Mouse (Mus musculus): ENCODE measurements at regions not wholly inside any gene's neighbourhood (a gene's known extent, or its start where the extent isn't known, plus 50 kb on each side); places are given as distances from the start of the nearest gene placed in this dataset.

DNA sequence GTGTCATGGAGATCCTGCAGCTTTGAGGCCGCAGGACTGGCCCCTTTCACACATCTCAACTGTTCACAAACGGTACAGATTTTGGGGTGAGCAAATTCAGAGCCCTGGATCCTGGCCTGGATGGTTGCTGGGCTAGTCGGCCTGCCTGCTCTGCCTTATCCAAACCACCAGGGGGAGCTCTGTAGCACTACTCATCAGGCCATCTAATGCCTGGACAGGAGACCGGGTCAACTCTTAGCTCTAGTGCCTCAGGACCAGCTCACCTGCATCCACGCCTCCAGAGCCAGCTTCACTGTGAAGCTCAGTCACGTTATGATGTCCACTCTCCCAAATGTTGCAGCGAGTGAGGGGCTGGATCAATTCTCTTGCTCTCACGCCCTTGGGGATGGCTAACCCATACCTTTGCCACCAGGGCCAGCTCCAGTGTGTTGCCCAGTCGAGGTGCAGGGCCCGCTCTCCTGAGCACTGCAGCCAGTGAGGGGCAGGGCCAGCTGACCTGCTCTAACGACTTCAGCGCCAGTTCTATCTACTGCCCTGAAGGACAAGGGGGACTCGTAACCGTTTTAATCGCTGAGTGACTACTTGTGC, 206.8 kb downstream of the Etnk1 start:
- Histone ChIP-seq H3K27ac (replicated peaks) (no peak overlapping the region), H3K4me2 (no peak overlapping the region), H3K4me1 (no peaks in the 10 kb centered on the region), H3K36me3 (no peaks in the 10 kb centered on the region), H3K9ac (no peak overlapping the region), H3K4me3 (no peak overlapping the region), H3K9me3 (no peaks in the 10 kb centered on the region), H3K27me3 (replicated peaks) (no peaks in the 10 kb centered on the region)
- 52% methylated on average over 15 of the region's 15 CpGs for WGBS
- ATAC-seq (ENCODE audit: extremely low read depth, insufficient number of reproducible peaks, low FRiP score, low TSS enrichment) = no peak

DNA sequence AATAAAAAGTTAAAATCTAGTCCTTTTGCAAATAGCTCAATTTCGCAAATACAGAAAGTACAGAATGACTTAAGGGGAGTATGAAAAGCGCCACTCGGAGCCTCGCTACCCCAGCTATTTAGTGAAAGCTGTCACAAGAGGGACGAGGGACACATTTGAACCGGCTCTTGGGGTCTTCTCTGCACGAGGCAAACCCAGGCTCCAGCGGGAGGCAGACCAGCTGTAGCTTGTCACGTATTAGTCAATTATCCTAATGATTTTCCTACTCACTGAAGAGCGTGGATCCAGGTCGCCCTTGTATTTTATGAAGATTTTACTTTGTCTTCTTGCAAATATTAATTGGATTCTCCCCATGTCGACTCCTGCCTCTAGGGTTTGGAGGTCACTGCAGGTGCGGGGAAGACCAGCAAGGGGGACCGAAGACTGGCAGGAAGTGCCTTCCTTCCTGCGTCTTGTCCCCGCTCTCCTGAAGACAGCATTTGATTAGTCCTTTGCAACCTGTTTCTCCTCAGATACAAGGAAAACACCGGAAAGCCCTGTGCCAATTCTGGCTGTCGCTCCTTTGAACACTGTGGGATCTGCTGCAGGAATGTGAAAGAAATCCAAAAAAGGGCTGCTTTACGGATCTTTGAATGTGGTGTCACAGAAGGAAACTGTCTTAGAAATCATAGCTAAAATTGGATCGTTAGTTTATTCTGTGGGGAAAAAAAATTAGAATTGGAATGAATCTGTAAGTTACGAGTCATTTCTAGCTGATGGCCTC, 209.1 kb downstream of the Etnk1 start:
- H3K4me1 ChIP-seq = no peaks in the 10 kb centered on the region
- H3K4me3 ChIP-seq = no peak overlapping the region
- H3K36me3 ChIP-seq = no peaks in the 10 kb centered on the region
- ATAC-seq (ENCODE audit: extremely low read depth, insufficient number of reproducible peaks, low FRiP score, low TSS enrichment) = no peak
- 73% methylated on average over 21 of the region's 21 CpGs for WGBS
- no peak overlapping the region for H3K27ac ChIP-seq (replicated peaks)
- no peak overlapping the region for H3K4me2 ChIP-seq
- H3K27me3 ChIP-seq (replicated peaks) = no peaks in the 10 kb centered on the region
- no peak overlapping the region for H3K9ac ChIP-seq
- no peaks in the 10 kb centered on the region for H3K9me3 ChIP-seq

DNA sequence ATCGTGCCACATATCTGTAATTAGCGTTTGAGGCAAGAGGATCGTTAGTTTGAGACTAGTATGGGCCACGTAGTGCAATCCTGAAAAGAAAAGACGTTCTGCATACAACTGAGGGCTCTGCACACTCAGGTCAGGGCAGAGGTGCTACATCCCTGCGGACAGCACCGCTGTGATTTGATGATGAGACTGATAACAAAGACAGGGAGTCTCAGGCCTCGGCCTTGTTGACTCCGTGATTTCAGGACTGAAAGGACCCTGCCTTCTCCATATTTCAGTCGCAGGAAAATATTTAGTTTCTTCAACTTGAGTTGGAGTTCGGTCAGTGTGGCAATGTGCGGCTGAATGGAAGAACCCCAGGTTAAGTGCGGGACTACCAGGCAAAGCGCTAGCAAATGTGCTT, 210.1 kb downstream of the Etnk1 start:
- no peaks in the 10 kb centered on the region for H3K27me3 ChIP-seq (replicated peaks)
- H3K9me3 ChIP-seq = no peaks in the 10 kb centered on the region
- no peaks in the 10 kb centered on the region for H3K36me3 ChIP-seq
- H3K27ac ChIP-seq (replicated peaks) = no peak overlapping the region
- 78% methylated on average over 14 of the region's 14 CpGs for WGBS
- ATAC-seq (ENCODE audit: extremely low read depth, insufficient number of reproducible peaks, low FRiP score, low TSS enrichment) = no peak
- no peaks in the 10 kb centered on the region for H3K4me1 ChIP-seq
- no peak overlapping the region for H3K4me3 ChIP-seq
- no peak overlapping the region for H3K4me2 ChIP-seq
- H3K9ac ChIP-seq = no peak overlapping the region

DNA sequence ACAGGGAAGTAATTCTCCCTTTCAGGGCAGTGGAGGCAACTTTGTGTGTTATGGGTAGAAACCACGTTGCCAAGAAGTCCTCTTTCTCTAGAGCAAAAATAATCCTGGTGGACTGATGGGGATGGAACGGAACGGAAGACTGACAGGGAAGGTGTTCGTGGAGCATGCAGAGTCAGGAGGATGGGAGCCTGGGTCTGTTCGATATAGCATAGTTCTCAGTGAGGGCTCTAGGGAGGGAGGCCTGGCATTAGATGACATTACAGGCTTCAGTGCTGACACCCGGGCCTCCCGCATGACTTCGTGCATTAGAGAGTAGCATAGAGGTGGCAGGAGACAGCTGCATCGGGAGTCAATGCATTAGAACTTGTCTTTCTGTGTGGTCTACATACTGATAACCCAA, 211.1 kb downstream of the Etnk1 start:
- Histone ChIP-seq H3K4me2 (no peak overlapping the region), H3K9me3 (no peaks in the 10 kb centered on the region), H3K9ac (no peak overlapping the region), H3K36me3 (no peaks in the 10 kb centered on the region), H3K4me3 (no peak overlapping the region), H3K27me3 (replicated peaks) (no peaks in the 10 kb centered on the region), H3K27ac (replicated peaks) (no peak overlapping the region), H3K4me1 (no peaks in the 10 kb centered on the region)
- WGBS = 83% methylated on average over 9 of the region's 9 CpGs
- no peak for ATAC-seq (ENCODE audit: extremely low read depth, insufficient number of reproducible peaks, low FRiP score, low TSS enrichment)

DNA sequence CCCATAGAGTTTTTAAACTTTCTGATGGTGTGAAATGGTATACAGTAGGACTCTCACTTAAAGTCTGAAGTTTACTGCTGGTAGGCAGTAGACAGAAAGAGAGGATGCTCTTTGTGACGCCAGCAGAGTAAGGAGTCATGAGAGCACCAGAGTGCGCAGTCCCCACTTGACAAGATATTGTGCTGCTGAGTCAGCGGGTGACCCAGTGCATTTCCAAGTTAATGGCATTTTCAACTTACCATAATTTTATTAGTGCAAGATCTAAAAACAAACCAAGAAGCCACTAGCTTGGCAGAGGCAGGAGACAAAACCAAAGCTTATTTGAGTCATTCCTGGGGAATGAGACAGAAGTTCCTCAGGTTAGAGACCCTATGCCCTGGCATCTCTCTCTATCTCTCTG, 213.5 kb downstream of the Etnk1 start:
- H3K4me1 ChIP-seq = no peaks in the 10 kb centered on the region
- H3K36me3 ChIP-seq = no peaks in the 10 kb centered on the region
- no peak overlapping the region for H3K4me3 ChIP-seq
- no peak overlapping the region for H3K9ac ChIP-seq
- H3K27ac ChIP-seq (replicated peaks) = no peak overlapping the region
- no peak for ATAC-seq (ENCODE audit: extremely low read depth, insufficient number of reproducible peaks, low FRiP score, low TSS enrichment)
- H3K4me2 ChIP-seq = no peak overlapping the region
- 87% methylated on average over 3 of the region's 3 CpGs for WGBS
- H3K27me3 ChIP-seq (replicated peaks) = no peaks in the 10 kb centered on the region
- no peaks in the 10 kb centered on the region for H3K9me3 ChIP-seq

DNA sequence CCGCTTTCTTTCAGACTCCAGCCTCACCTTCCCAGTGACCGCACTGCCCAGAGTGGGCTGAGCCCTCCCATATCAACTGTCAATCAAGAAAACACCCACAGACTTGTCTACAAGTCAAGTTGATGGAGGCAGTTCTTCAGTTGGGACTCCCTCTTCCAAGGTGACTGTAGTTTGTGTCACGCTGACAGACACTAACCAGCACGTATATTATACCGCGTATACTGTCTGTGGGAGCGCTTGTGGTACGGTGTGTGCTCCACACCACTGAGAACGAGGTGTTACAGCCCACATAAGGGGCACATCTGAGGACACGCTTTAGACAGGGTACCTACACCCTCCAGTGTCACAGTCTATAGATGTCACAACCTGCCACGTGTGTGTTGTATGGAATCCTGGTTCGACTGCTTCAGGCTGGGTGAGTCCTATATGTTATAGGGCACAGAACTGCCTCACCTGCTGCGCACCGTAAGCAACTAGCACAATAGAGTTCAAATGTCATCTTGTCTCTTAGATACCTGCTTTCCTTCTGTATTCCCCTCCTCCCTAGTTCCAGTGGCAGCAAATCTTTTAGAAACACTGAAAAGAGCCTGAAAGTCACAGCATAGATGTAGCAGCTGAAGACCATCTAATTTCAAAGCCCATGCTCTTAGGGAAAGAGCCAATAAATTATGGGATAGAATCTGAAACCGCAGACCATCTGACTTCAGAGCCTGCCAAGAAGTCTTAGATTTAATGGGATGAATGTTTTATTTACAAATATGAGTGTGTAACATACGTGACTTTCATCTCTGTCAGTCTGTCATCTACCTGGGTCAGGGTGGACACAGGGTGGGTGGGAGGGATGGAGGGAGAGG, 219.8 kb downstream of the Etnk1 start:
- ATAC-seq (ENCODE audit: extremely low read depth, insufficient number of reproducible peaks, low FRiP score, low TSS enrichment) = no peak

DNA sequence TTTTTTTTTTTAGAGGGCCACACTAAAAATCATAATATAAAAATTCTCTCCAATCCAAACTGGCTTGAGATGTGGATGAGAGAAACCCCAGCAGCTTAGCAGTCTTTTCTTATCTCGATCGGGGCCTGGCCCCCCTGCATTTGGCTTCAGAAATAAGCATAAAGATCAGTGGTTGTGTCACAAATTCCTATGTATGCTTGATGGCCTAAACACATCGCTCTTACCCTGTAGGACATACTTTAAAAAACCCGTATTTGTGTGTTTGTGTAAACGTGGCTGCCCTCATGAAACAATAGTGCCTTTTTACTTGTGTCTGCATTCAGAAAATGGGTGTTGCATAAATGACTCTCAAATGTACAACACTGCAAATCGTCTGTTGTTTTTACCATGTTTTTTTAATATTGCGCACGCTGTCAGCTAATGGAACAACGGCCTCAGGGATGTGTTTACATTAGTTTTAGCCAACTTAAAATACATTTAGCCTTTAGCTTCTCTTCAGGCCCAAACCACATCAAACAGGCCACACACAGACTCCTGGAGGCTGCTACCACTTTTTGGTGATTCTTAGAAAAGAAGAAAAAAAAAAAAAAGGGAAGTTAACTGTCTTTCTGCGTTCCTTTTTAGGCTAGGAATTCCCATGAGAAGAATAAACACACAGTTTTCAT, 226.7 kb downstream of the Etnk1 start:
- 70% methylated on average over 10 of the region's 10 CpGs for WGBS
- Histone ChIP-seq H3K36me3 (no peaks in the 10 kb centered on the region), H3K27me3 (replicated peaks) (no peaks in the 10 kb centered on the region), H3K4me1 (no peaks in the 10 kb centered on the region), H3K9me3 (no peaks in the 10 kb centered on the region), H3K27ac (replicated peaks) (no peak overlapping the region), H3K9ac (no peak overlapping the region), H3K4me3 (no peak overlapping the region), H3K4me2 (no peak overlapping the region)
- ATAC-seq (ENCODE audit: extremely low read depth, insufficient number of reproducible peaks, low FRiP score, low TSS enrichment) = no peak

More for the DNA sequence above, 219.8 kb downstream of the Etnk1 start:
- 83% methylated on average over 16 of the region's 16 CpGs for WGBS
- no peaks in the 10 kb centered on the region for H3K27me3 ChIP-seq (replicated peaks)
- H3K9me3 ChIP-seq = no peaks in the 10 kb centered on the region
- no peak overlapping the region for H3K4me2 ChIP-seq
- no peak overlapping the region for H3K4me3 ChIP-seq
- H3K9ac ChIP-seq = no peak overlapping the region
- H3K27ac ChIP-seq (replicated peaks) = no peak overlapping the region
- no peaks in the 10 kb centered on the region for H3K36me3 ChIP-seq
- H3K4me1 ChIP-seq = no peaks in the 10 kb centered on the region

DNA sequence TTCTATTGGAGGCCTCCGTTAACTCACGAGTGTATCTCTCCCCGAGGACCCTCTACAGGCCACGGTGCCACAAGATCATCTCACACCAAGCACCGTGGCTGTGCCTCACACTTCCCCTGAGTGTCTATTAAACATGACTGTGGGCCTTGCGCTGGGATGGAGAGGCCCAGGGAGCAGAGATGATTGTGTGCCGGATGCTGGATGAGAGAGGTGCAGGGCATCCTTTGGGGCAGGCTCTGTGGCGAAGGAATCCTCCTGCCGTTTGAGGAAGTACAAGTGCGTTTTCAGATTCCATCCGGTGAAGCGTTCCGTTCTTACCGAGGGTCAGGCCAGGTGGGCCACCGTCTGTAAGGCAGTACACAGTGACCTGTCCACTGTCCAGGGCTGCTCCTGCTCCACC, 227.4 kb downstream of the Etnk1 start:
- 78% methylated on average over 15 of the region's 15 CpGs for WGBS
- no peaks in the 10 kb centered on the region for H3K36me3 ChIP-seq
- no peaks in the 10 kb centered on the region for H3K9me3 ChIP-seq
- H3K27me3 ChIP-seq (replicated peaks) = no peaks in the 10 kb centered on the region
- no peak overlapping the region for H3K4me3 ChIP-seq
- H3K9ac ChIP-seq = no peak overlapping the region
- H3K27ac ChIP-seq (replicated peaks) = no peak overlapping the region
- H3K4me1 ChIP-seq = no peaks in the 10 kb centered on the region
- no peak overlapping the region for H3K4me2 ChIP-seq
- ATAC-seq (ENCODE audit: extremely low read depth, insufficient number of reproducible peaks, low FRiP score, low TSS enrichment) = no peak

DNA sequence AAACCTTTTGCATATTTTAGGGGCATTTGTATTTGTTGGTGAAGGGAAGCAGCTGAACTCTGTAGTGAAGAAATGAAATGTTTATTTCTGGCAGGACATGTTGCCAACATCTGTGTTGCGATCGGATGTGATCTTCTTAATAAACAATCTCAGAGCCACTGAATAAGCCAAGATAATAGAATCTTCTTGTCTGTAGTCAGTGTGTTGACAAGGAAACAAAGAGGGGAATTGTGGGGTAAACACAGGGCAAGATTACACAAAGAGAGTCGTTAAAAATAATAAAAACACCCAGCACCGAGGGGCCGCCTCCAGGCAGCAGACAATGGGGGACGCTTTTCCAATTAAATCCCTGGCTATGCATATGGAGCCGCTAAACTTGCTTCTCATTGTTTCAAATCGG, 234.4 kb downstream of the Etnk1 start:
- 52% methylated on average over 8 of the region's 8 CpGs for WGBS
- no peaks in the 10 kb centered on the region for H3K4me1 ChIP-seq
- no peak overlapping the region for H3K27ac ChIP-seq (replicated peaks)
- no peaks in the 10 kb centered on the region for H3K9me3 ChIP-seq
- no peak overlapping the region for H3K4me2 ChIP-seq
- no peak for ATAC-seq (ENCODE audit: extremely low read depth, insufficient number of reproducible peaks, low FRiP score, low TSS enrichment)
- H3K4me3 ChIP-seq = no peak overlapping the region
- H3K9ac ChIP-seq = no peak overlapping the region
- H3K27me3 ChIP-seq (replicated peaks) = no peaks in the 10 kb centered on the region
- no peaks in the 10 kb centered on the region for H3K36me3 ChIP-seq

DNA sequence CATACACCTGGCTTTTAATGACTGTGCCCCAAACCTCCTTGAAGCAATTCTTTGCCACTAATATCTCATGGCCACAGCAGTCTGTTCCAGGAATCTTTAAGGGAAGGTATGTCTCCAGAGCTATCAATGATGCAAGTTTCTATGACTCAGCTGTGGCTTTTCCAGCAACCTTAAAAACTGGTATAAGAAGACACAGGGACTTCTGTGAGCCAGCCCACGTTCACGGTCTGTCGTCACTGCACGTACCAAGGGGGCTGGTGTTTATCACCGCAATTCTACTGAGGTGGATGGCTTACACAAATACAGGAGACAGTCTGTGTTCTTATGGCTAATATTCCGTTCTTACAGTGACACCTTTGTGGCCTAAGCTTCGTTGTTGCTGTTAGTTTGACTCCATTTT, 234.9 kb downstream of the Etnk1 start:
- WGBS = 67% methylated on average over 7 of the region's 7 CpGs
- Histone ChIP-seq H3K36me3 (no peaks in the 10 kb centered on the region), H3K4me2 (no peak overlapping the region), H3K27ac (replicated peaks) (no peak overlapping the region), H3K27me3 (replicated peaks) (no peaks in the 10 kb centered on the region), H3K9me3 (no peaks in the 10 kb centered on the region), H3K9ac (no peak overlapping the region), H3K4me3 (no peak overlapping the region), H3K4me1 (no peaks in the 10 kb centered on the region)
- no peak for ATAC-seq (ENCODE audit: extremely low read depth, insufficient number of reproducible peaks, low FRiP score, low TSS enrichment)

DNA sequence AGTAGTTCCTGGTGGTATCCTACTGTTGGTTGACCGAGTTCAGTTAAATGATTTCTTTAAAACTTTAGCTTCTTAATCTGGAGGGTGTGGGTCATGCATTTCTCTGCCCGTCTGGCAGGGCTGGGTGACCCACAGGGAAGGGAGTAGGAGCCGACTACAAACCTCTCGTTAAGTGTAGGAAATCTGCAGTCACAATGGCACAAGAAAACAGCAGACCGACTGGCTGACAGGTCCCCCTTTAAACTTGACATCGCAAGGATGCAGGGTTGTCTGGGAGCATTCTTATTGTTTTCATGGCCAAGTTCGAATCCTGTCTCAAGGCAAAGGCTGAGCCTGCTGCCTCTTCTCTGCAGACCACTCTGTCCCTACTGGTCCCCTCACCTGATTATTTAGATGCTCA, 235.7 kb downstream of the Etnk1 start:
- WGBS = 74% methylated on average over 7 of the region's 7 CpGs
- Histone ChIP-seq H3K4me2 (no peak overlapping the region), H3K9me3 (no peaks in the 10 kb centered on the region), H3K27me3 (replicated peaks) (no peaks in the 10 kb centered on the region), H3K36me3 (no peaks in the 10 kb centered on the region), H3K9ac (no peak overlapping the region), H3K27ac (replicated peaks) (no peak overlapping the region), H3K4me3 (no peak overlapping the region), H3K4me1 (no peaks in the 10 kb centered on the region)
- ATAC-seq (ENCODE audit: extremely low read depth, insufficient number of reproducible peaks, low FRiP score, low TSS enrichment) = no peak
